Mouse (Mus musculus): Measurements from ENCODE around the gene P2rx7.
A peak's percentile ranks its signal among the peaks of the same experiment; 100 is the strongest.

The P2rx7 gene

DNA sequence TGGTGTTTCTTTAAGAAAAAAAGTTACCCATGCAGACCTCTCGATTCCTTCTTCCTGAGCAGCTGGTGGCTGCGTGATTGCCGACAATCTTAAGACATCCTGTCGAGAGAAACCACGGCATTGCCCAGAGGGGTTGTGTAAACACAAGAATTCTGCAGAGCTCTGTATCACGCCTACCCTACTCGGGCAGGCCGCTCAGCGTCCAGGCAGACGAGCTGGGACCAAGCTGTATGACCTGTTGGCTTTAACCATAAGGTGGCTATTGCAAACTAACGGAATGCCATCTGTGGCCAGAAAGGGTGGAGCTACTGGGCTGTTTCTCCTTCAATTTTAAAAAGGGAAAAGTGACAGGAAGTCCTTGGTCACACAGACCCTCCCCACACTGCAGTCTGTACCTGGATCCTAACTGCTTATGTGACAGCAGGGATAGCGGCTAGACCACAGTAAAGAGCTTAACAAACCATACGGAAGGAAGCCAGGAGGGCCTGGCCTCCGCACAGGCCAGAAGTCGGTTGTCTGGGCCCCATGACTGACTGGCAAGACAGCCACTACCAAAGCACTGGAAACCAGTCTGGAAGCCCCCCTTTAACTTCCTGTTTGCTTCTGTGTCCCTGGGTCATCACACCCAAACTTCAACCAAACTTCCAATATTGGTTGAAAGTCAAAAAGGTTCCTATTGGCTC is 88.4 kb downstream of the P2rx7 start:
- peak; percentile 96 for DNase-seq

- DNase-seq = no peak
These were observed 90.2 kb downstream of the P2rx7 start for GRCm38 (mm10) chr5:122733881-122734280.

- no peak for DNase-seq
These were observed 92.1 kb downstream of the P2rx7 start for GRCm38 (mm10) chr5:122735853-122736252.

DNA sequence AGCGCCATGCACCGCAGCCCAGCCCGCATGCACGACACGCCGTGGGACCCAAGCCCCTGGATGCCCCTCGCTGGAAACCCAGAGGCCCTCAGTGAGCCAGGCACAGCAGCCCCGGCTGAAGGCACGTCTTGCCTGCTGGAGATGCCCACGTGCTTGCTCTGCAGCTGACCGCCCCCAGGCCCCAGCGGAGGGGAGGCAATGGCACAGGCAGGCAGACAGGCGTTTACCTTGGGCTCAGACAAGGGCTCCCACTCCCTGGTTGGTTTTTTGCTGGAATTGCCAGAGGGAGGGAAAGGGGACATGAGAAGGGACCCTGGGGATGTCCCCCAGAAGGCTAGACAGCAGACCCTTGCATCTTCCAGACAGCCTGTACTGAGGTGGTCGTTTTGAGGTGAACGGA is 93.0 kb downstream of the P2rx7 start:
- DNase-seq = peak; percentile 92

Data from heart, adult 11 months (tissue).